Mouse (Mus musculus) mature B cell (primary cell): Measurements from ENCODE around the gene Erc2.

Experiments used
- in situ Hi-C: fragments of 300-500 bp; cut with MboI; formaldehyde crosslinking; loops from 2 replicates; pipeline ENCODE4 v1.14.3; 2019

Gene Erc2

DNA sequence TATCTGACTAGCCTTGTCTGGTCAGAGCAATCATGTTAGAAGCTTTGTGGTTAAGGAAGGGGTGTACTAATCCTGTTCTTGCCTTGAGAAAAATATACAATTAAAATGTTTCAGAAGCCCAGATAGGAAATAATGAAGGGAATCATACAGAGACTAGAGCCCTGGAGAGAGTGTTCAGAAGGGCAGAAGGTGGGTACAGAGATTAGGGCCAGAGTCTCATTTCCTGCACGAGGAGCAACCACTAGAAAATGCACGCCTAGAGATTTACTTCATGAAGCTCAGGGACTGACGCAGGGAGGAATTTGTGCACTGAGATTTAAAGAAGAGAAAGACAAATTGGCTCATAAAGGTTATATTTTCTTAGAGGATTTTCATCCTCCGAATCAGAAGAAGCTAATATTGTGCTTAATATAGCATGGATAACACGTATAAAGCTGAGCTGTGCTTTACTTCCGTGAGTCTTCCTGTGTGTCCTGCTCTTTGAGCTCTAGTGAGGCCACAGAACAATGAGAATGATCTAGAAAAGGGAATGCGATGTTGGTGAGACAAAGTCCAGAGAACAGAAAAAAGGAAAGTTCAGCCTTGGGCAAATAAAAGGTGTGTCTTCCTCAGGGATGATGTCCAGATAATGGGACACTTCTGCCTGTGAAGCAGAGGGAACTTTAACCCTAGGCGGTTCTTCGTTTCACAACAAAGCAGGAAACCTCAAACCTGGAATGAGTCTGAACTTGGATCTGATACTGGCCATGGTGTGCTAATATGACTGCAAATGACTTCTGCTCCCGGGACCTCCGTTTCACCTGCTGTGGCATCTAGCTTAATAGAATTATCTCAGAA is 45.0 kb downstream of the Erc2 start:
- in situ Hi-C loops: no loop called here

DNA sequence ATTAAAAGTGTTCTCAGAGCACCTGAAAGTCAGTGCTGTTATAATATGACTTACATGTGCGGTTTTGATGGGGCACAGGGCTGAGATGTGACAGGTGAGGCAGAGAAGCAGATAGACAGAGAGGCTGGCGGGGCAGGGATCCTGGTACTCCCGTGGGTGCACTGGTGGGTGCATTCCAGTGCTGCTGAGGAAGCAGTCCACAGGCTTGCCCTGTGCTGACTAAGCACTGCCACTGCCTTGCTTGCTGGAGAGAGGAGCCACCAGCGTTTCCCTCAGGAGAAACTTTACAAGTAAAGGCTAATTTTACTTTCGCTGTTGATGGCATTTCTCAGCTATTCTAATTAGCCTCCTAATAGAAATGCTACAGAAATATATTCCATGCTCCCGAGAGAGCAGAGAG is 45.9 kb downstream of the Erc2 start:
- in situ Hi-C loops: no loop called here

DNA sequence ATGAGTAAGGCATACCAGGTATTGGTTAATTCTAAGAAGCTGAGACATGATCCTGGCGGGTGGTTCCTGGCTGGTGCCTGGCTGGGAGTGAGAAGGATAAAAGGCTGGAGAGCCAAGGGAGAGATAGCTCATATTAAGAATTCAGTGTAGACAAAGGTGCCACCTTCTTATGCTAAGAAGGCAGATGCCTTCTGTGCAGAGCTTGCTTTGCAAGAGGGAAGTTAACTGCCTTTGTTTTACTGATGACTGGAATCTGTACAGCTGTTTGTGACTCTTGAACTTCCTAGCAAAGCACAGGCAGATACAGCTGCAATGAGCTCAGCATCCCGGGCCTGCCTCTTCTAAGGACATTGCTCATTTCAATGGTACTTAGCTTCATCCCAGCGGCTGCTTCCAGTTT is 47.7 kb downstream of the Erc2 start:
- in situ Hi-C loops: no loop called here

DNA sequence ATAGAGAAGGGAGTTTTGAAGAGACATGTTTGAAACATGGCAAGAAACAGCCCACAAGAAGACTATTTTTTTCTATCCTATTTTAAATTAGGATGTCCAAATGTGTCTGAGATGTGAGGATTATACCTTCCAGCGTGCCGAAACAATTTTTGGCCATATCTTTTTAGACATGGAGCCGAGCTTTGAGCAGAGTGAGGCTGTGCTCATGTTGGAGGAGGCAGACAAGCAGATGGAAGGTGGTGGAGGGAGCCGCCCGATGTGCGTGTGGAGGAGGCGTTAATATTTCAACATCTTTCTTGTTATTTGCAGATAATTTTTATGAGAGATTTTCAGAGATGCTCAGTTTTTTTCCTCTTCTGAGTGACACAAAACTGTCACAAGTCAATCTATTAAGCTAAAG is 50.5 kb downstream of the Erc2 start:
- in situ Hi-C loops: no loop called here

DNA sequence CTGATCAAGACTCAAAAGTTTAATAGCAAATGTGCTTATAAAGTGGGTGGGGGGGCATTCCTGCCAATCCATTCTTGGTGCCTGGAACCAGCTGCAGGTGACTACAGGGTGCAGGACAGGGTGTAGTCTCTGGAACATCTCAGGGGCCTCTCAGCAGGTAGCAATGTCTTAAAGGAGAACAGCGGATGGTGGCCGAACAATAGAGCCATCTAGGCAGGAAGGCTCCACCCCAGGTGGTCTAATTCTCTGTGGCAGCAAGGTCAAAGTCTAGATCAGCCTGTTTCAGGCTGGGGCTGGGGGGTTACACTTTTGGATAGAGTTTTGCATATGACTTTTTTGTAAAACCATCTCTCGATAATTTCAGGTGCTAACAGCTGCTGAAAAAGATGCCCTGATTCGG is 51.9 kb downstream of the Erc2 start:
- in situ Hi-C loops: no loop called here

DNA sequence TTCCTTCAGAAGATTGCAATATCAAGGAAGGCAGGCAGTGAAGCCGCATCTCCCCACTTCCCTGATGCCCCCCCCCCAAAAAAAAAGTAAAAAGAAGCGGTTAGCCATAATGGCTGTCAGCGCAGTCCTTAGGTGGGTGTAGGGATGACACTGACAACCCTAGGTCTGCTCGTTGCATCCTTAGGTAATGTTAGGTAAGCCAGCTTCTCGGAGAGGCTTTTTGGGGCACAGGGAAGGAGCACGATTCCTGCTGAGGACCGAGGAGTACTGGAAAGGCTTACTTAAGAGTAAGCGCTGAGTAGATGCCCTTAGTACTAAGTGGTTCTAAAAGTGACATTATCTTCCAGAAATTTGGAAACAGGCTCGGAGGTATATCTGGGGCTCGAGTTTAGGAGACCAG is 52.3 kb downstream of the Erc2 start:
- in situ Hi-C loops: no loop called here

DNA sequence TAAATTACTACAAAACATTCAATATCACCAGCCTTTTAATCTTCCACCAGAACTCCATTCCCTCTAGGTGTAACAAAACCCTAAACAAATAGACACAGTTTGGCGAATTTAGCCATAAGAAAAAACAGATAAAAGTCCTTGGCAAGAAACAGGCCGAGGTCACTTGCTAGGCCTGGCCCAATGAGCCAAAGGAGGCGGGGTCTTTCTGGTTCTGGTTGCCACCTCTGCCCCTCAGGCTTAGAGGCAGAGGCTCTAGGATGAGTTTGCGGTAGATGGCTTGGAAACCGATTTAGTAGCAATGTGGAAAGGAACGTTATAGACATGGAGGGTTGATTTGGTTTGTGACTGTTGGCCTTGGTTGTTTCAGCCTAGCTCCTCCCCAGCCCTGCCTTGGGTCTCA is 52.8 kb downstream of the Erc2 start:
- in situ Hi-C loops: no loop called here

DNA sequence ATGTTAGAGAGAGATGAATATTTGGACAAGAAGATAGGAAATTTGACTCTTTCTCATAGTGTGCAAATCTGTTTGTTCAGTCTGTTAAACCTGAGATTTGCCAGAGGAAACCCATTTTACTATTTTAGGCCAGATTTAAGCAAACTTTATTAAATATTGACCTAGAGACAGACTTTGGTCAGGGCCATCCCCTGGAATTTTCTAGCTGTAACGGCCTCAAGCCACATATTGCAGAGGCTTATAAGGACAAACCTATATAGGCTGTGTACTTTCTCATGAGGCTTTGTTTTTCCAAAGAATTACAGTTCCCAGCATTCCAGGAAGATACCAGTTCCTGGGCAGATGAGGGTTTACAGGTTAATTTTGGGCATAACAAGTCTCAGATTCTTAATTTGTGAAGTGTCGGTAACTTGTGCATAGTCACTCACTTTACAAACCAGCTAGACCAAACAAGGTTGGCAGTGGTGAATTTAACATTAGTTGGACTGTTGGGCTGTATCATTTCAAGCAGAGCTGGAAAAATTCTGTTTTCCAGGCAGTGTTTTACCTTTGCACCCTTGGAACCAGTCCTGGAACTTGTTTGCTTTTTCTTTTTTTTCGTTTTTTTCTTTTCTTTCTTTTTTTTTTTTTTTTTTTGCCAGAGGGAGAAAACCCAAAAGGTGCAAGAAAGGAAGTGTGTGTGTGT is 60.3 kb downstream of the Erc2 start:
- in situ Hi-C loops: no loop called here

DNA sequence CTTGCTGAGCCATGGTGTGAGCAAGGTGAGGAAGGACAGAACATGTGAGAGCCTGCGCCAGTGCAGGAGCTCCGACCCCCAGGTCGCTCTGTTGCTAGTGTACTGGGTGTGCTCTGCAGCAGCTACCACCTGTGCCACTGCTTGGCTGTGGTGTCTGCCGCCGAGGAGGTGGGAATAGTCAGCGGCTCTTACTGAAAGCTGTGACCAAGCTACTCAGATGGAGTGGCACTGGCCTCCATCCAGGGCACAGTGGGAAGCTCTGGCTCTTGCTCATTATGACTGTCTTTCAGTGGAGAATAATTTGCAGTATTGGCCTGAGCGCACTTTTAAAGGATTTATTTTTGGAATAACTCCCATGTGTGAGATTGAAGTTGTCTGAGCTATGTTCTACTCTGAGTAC is 73.6 kb downstream of the Erc2 start:
- in situ Hi-C loops: no loop called here

DNA sequence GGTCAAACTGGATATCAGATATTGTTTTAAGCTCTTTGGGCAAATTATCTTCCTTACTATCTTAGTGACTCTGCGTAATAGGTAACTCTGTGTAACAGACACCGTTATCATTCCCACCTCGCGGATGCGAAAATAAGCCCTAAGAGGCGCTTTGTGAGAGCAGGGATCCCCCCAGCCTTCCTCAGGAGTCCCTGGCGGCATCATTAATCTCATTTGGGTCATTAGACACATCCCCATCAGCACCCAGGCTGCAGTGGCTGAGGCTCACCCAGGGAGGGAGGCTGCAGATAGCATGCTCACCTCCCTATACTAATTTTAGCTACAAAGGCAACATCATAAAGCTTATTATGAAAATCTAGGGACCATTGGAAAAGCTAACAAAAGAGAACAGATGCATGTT is 95.1 kb downstream of the Erc2 start:
- in situ Hi-C loops: no loop called here

DNA sequence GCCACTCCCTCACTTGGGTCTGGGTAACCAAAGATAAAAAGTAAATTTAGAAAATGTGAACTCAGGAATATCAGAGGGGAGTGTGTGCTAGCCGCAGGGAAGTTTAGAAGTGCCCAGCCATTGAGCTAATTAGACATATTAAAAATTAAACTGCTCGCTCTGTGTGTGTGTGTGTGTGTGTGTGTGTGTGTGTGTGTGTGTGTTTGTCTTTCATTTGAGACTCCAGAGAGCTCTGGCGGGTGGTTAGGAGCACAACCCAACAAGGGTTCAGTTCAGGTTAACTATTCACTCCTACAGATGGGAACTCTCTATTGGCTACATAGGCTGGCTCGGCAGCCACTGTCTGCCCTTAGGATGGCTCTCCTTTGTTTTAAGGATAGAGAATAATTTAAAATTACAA is 97.4 kb downstream of the Erc2 start:
- in situ Hi-C loops: no loop called here

DNA sequence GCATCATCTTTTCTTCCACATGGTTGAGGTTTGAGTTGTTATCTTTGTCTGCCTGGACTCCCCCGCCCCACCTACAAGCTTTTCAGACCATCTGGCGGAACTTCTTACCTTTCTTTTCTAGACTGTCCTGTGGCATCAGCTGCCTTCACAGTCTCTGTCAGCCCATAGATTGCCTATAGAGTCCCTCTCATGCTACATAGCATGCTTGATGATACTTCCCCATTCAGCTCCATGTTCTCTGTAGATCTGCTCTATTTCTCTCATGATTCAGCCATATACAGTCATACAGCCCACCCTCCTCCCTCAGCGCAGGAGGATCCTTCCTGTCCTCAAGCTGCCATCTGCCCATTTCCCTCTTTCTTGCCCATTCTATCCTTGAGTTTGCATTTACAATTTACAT is 98.7 kb downstream of the Erc2 start:
- in situ Hi-C loops: no loop called here

DNA sequence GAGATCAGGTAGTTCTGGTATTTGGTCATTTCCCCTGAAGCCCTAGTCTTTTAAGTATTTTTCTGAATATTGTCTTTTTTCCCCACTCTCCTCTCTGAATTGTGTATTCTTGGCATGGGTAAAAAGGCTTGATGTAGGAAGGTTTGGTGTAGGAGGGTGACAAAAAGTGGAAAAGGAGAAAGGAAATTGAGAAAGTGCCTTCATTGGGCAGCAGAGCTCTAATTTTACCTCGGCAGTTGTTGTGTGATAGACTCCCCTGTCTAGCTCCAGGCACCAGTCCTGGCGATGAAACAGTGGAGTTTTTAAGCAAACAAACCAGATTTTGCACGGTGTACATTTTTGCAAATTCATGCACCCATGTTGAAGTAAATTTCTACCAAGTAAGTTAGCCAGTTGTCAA is 99.5 kb downstream of the Erc2 start:
- in situ Hi-C loops: no loop called here

DNA sequence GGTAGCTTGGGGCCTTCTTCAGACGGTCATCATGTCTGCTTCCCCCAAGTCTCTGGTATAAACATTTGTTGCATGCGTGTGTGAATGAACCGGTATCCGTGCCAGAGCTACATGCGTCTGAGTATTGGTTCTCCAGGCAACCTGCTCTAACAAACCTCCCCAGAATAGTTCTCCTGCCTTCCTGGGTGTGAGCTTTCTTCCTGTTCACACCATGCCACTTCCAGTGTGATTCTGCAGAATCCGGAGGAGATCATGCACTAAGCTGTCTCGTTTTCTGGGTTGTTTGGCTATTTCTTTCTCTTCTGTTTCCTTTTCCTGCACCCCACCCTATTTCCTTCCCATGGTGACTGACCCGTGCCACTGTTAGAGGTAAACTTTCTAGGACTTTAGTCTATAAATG is 105.3 kb downstream of the Erc2 start:
- in situ Hi-C loops: loop anchor here (25.0 kb wide), 1 partner anchor 540 kb away; no protein-coding TSS in a partner anchor

DNA sequence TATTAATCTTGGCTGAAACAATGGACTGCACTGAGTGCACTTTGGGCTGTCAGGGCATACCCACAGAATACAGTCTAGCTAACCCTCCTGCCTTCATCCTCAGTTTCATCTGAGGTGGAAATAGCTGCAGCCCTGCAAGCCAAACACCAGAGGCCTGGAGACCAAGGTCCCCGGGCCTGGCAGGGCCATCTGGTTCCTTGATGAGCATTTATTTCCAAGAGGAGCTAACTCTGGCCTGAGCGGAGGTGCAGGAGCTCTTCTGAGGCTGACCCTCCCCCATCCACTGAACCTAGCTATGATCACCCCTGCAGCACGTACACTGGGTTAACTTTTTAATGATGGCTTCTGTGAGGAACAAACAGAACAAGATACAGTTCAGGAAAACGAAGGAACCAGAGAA is 108.9 kb downstream of the Erc2 start:
- in situ Hi-C loops: loop anchor here (25.0 kb wide), 1 partner anchor 544 kb away; no protein-coding TSS in a partner anchor

DNA sequence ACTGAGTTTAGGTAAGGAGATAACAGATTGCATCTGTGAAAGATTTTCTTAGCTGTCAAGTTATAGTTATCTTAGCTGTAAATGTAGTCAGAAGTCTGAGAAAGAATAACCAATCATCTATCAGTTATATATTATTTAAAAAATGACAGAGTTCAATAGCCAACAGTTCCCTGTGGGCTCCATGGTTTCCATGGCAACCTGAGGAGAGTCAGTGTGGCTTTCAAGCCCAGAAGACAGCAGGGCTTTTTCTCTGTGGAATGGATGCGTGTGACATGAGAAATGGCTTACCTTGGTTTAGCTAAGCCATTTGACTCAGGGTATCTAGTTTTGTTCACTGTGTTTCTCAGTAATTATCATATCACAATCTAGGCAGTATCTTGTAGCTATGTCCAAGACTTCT is 117.2 kb downstream of the Erc2 start:
- in situ Hi-C loops: loop anchor here (25.0 kb wide), 1 partner anchor 552 kb away; no protein-coding TSS in a partner anchor

DNA sequence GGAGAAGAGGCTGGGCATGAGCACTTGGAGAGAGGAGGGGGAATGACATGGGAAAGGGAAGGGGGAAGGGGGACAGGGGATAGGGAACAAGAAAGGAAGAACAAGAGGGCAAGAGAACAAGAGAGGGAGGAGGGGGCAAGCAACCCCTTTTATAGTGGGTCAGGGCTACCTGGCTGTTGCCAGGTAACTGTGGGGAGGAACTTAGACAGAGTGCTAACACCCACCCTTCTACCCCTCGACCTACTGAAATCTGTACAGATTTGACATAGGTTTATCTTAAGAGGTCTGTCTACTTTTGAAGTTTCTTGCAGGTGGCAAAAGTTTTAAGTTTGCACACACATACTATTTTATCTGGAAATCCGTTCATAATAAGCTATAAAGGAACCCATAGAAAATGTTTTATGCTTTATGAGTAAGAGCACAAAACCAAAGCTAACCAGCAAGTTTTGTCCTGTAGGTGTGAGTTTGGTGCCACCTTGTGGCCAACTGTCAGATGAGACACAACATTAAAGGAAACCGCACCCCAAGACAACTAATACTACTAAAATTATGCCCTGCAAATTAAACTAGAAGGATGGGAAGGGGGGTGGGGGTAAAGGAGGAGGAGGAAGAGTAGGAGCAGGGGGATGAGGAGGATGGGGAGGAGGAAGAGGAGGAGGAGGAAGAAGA is 119.2 kb downstream of the Erc2 start:
- in situ Hi-C loops: loop anchor here (25.0 kb wide), 1 partner anchor 554 kb away; no protein-coding TSS in a partner anchor

DNA sequence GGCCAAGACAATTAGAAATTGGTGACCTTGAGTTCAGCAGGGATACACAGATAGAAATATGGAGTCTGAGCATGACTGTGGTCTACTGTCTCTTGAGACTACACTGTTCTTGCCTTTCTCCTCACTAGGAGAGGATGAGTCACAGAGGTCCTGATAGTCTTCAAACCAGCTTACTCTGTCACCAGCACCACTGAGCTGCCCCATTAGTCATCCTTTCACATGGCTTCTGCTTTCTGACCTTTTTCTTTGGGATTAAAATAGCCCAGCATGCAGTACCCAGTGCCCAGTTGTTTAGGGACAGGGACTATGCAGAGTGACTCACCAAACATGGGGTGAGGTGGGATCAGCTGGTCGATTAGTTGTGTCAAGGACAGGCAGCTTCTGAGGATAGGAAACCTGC is 132.1 kb downstream of the Erc2 start:
- in situ Hi-C loops: no loop called here

DNA sequence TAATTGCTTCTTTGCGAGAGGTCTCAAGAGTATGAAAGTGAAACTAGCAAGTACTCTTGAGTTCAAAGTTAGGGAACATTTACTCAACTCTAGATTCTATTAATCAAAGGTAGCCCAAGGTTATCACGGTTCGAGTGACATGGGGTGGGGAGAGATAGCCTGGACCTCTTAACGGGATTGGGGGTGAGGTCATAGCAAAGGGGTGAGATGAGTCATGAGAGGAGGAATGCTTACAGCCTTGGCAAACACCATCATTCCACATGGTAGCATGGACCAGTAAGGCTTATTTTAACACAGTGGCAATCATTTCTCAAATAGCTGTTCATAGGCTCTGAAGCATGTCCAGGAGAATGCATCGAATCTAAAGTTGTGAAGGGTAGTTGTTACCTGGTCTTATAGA is 134.7 kb downstream of the Erc2 start:
- in situ Hi-C loops: no loop called here

DNA sequence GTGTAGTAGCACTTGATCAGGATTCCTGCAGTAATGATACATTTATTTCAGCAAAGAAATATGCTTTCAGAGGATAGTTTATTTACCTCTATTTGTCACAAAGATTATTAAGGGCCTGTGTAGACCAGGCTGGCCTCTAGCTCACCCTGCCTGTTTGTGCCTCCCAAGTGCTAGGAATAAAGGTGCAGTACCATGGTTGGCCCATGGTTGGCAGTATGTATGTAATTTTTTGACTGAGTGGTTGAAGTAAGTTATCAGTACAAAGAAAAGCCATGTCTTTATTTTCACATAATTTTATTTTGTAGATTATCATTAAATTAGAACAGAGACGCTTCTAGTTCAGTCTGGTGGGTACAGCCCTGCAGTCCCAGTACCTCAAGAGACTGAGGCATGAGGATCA is 136.0 kb downstream of the Erc2 start:
- in situ Hi-C loops: no loop called here

DNA sequence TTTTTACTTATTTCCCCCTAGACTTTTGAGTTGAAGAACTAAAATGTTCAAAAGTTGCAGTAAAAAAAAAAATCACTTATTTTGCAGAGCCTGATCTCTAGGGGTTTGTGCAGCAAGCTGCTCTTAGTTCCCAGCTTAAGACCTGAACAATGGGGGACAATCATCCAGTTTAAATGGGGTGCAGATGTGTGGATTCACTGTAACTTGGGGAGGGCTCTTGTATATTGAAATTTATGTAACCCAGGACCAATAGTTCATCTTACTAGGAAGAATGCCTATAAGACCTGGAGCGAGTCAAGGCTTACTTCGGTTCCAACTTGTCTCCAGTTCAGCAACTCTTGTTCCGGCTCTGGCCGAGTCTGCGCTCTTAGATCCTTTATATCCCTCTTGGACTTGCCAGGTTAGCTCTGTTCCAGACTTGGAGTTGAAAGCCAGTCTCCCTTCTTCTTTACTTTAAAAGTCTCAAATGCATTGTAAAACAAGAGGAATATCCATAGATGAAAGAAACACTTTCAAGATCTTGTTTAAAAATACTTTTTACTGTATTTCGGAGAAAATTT is 136.9 kb downstream of the Erc2 start:
- in situ Hi-C loops: no loop called here

DNA sequence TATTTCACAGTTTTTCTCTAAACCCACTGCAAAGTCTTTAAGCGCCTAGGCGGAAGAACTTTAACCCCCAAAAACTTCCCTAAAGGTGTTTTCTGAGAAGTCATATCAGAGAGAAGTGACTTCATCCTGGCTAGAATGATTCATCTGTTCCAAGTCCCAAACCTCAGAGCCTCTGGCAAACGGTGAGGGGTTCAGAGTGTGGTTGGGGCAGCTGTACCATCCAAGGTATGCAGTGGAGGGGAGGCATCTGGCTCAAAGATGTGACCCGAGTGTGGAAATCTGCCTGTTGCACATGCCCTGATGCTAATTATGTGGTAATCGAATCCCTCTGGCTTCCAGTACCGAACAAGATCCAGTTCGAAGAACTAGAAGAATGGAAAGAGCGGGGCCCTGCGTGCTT is 137.8 kb downstream of the Erc2 start:
- in situ Hi-C loops: no loop called here

DNA sequence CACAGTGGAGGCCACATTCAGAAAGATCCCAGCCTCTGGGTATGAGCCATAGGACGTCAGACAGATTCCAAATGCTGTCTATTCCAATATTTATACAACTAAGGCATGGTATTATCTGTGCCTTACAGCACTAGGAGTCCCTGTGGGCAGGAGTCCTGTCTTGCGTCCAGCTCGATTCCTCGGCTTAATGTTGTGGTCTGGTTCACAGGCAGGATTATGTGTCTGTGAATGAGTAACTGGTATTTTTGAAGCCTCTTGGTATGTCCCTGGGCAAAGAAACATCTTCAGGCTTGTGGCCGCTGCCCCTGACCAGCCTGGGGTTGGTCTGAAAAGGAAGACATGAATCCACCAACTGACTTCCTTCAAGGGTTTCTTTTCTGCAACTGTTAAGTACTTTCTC is 153.1 kb downstream of the Erc2 start:
- in situ Hi-C loops: no loop called here
